Mouse (Mus musculus): ENCODE results near the gene Stoml1. TPM values are rescaled to one million over a fixed set of nuclear protein-coding genes. Genes with fewer than 3 reads are reported as not detected.

Gene Stoml1
- total and polyA plus RNA-seq, 3 experiments = 35.4 to 40.7 (median 35.4) TPM

GRCm38 (mm10) chr9:58232374-58232773, 20.6 kb upstream of the Stoml1 start:
- no peak overlapping the region for H3K4me3 ChIP-seq (replicated peaks in 1 of 3; ENCODE audit: low read depth in 2 of 3, low read length in 2 of 3, poor library complexity in 1 of 3)
- H3K9ac ChIP-seq (ENCODE audit: insufficient read depth, low read depth) = no peak overlapping the region
- TF ChIP-seq JUN (IDR thresholded peaks at IDR 0.05; ENCODE audit: insufficient read depth, low read depth, low read length) (no peak), ZC3H11A (IDR thresholded peaks at IDR 0.05; ENCODE audit: low read depth, low read length) (no peak), RCOR1 (conservative IDR thresholded peaks at IDR 0.05; ENCODE audit: low read depth, low read length) (no peak), NRF1 (IDR thresholded peaks at IDR 0.05; ENCODE audit: low read depth, low read length) (no peak), BHLHE40 (IDR thresholded peaks at IDR 0.05; ENCODE audit: low read depth, low read length) (no peak), RAD21 (IDR thresholded peaks at IDR 0.05; ENCODE audit: low read depth, low read length) (no peak), SIN3A (IDR thresholded peaks at IDR 0.05; ENCODE audit: low read length) (no peak), USF1 (IDR thresholded peaks at IDR 0.05; ENCODE audit: low read depth, low read length) (no peak), MAFK (IDR thresholded peaks at IDR 0.05; ENCODE audit: insufficient replicate concordance, low read length) (no peak), GABPA (IDR thresholded peaks at IDR 0.05; ENCODE audit: insufficient replicate concordance, low read depth, low read length) (no peak), ETS1 (conservative IDR thresholded peaks at IDR 0.05; ENCODE audit: low read depth, low read length) (no peak), KAT2A (IDR thresholded peaks at IDR 0.05; ENCODE audit: insufficient replicate concordance, low read length) (no peak), POLR2AphosphoS2 (IDR thresholded peaks at IDR 0.05; ENCODE audit: low read depth, low read length) (no peak), POLR2A (IDR thresholded peaks at IDR 0.05; ENCODE audit: low read depth, low read length) (no peak), TCF12 (IDR thresholded peaks at IDR 0.05; ENCODE audit: low read depth, low read length) (no peak), E2F4 (IDR thresholded peaks at IDR 0.05; ENCODE audit: insufficient replicate concordance, low read depth, low read length) (no peak), PAX5 (IDR thresholded peaks at IDR 0.05; ENCODE audit: low read length) (no peak)
- in situ Hi-C loops (cut with MboI; ENCODE audit: low pct_ligation_motif_present, low pct_unique_long_range_greater_than_20kb, low sequenced_read_pairs) (no loop called here), dilution Hi-C loops (cut with MboI; ENCODE audit: extremely low pct_ligation_motif_present, extremely low pct_unique_long_range_greater_than_20kb, low sequenced_read_pairs) (no loop called here)
- no peaks in the 10 kb centered on the region; the same call in 1 of the 2 replicates for H3K79me2 ChIP-seq (replicated peaks; ENCODE audit: control insufficient read depth, extremely low read depth, insufficient read depth, poor library complexity, severe bottlenecking)
- H3K4me1 ChIP-seq (ENCODE audit: control insufficient read depth in 1 of 2, insufficient read depth in 2 of 2) = peaks cover 0 to 21% of the 10 kb centered on the region in 2 experiments; a peak in 2 of 4 replicates
- DNase-seq (ENCODE audit: extremely low read depth) = no peak
- H3K27ac ChIP-seq (ENCODE audit: insufficient read depth, low read depth) = no peak overlapping the region
- H3K36me3 ChIP-seq (replicated peaks in 1 of 2; ENCODE audit: control insufficient read depth in 1 of 2, insufficient read depth in 1 of 2, low read length in 1 of 2) = peaks cover 67 to 81% of the 10 kb centered on the region in 2 experiments
- no peaks in the 10 kb centered on the region for H3K27me3 ChIP-seq (replicated peaks)
- no peaks in the 10 kb centered on the region for H3K9me3 ChIP-seq (replicated peaks; ENCODE audit: low read length)
- no peak overlapping the region for H3K4me2 ChIP-seq (ENCODE audit: insufficient read depth, low read depth, poor library complexity, severe bottlenecking)

GRCm38 (mm10) chr9:58234502-58235015, 18.4 kb upstream of the Stoml1 start:
- dilution Hi-C loops (cut with MboI; ENCODE audit: extremely low pct_ligation_motif_present, extremely low pct_unique_long_range_greater_than_20kb, low sequenced_read_pairs) (no loop called here), in situ Hi-C loops (cut with MboI; ENCODE audit: low pct_ligation_motif_present, low pct_unique_long_range_greater_than_20kb, low sequenced_read_pairs) (no loop called here)
- peaks cover 4% of the 10 kb centered on the region for H3K79me2 ChIP-seq (replicated peaks; ENCODE audit: control insufficient read depth, extremely low read depth, insufficient read depth, poor library complexity, severe bottlenecking)
- no peaks in the 10 kb centered on the region for H3K9me3 ChIP-seq (replicated peaks; ENCODE audit: low read length)
- no peak overlapping the region for H3K9ac ChIP-seq (ENCODE audit: insufficient read depth, low read depth)
- peaks cover 50 to 72% of the 10 kb centered on the region in 2 experiments for H3K36me3 ChIP-seq (replicated peaks in 1 of 2; ENCODE audit: control insufficient read depth in 1 of 2, insufficient read depth in 1 of 2, low read length in 1 of 2)
- no peak for TF ChIP-seq TCF12 (IDR thresholded peaks at IDR 0.05; ENCODE audit: low read depth, low read length)
- TF ChIP-seq ZC3H11A (IDR thresholded peaks at IDR 0.05; ENCODE audit: low read depth, low read length) = no peak
- no peak for TF ChIP-seq RAD21 (IDR thresholded peaks at IDR 0.05; ENCODE audit: low read depth, low read length)
- TF ChIP-seq HCFC1 (IDR thresholded peaks at IDR 0.05; ENCODE audit: low read depth, low read length) = no peak
- TF ChIP-seq USF1 (IDR thresholded peaks at IDR 0.05; ENCODE audit: low read depth, low read length) = no peak
- no peak for TF ChIP-seq NELFE (IDR thresholded peaks at IDR 0.05; ENCODE audit: low read depth, low read length)
- no peak for TF ChIP-seq MAZ (IDR thresholded peaks at IDR 0.05; ENCODE audit: low read depth, low read length)
- TF ChIP-seq MYC (IDR thresholded peaks at IDR 0.05; ENCODE audit: low read depth, low read length) = no peak
- no peak for TF ChIP-seq ELF1 (IDR thresholded peaks at IDR 0.05; ENCODE audit: low read depth, low read length)
- TF ChIP-seq KAT2A (IDR thresholded peaks at IDR 0.05; ENCODE audit: insufficient replicate concordance, low read length) = no peak
- TF ChIP-seq SIN3A (IDR thresholded peaks at IDR 0.05; ENCODE audit: low read length) = no peak
- no peak for TF ChIP-seq ZMIZ1 (IDR thresholded peaks at IDR 0.05; ENCODE audit: low read depth, low read length)
- no peak for TF ChIP-seq NRF1 (IDR thresholded peaks at IDR 0.05; ENCODE audit: low read depth, low read length)
- DNase-seq (ENCODE audit: extremely low read depth) = no peak
- no peaks in the 10 kb centered on the region for H3K27me3 ChIP-seq (replicated peaks)
- H3K4me3 ChIP-seq (replicated peaks in 1 of 3; ENCODE audit: low read depth in 2 of 3, low read length in 2 of 3, poor library complexity in 1 of 3) = no peak overlapping the region
- no peak overlapping the region for H3K4me2 ChIP-seq (ENCODE audit: insufficient read depth, low read depth, poor library complexity, severe bottlenecking)
- no peak overlapping the region for H3K27ac ChIP-seq (ENCODE audit: insufficient read depth, low read depth)
- peaks cover 3 to 21% of the 10 kb centered on the region in 2 experiments; a peak in 3 of 4 replicates for H3K4me1 ChIP-seq (ENCODE audit: control insufficient read depth in 1 of 2, insufficient read depth in 2 of 2)
